Mouse (Mus musculus) spleen, adult 2 months (tissue): ENCODE measurements around the gene Olfr750. TPM values are rescaled to one million over a fixed set of nuclear protein-coding genes. Genes with fewer than 3 reads are reported as not detected.
A peak's percentile ranks its signal among the peaks of the same experiment; 100 is the strongest.

Experiments used
- DNase-seq, 2 experiments: peaks; one replicate each; pipeline versions ENCODE4 v3.0.0 to v3.0.0-alpha.2; 2012 to 2021; ENCODE audit warnings: low spot score in 2 of 2, low read depth in 1 of 2
- H3K27ac ChIP-seq: fragments of 200-500 bp; 2 replicates; pipeline ENCODE4 v1.5.1; 2012; ENCODE audit warnings: low read length, inconsistent platforms; ENCODE audit not compliant: insufficient read depth
- H3K27me3 ChIP-seq: fragments of 200-500 bp; 2 replicates; pipeline ENCODE4 v1.6.1; 2012; ENCODE audit warnings: mild to moderate bottlenecking, moderate library complexity, low read length, inconsistent platforms; ENCODE audit not compliant: control insufficient read depth, insufficient read depth
- H3K36me3 ChIP-seq: fragments of 200-500 bp; 2 replicates; pipeline ENCODE4 v1.6.1; 2012; ENCODE audit warnings: mild to moderate bottlenecking, low read length, inconsistent platforms; ENCODE audit not compliant: control insufficient read depth, insufficient read depth
- H3K4me1 ChIP-seq: fragments of 200-500 bp; 2 replicates; pipeline ENCODE4 v1.6.1; 2011; ENCODE audit warnings: inconsistent platforms; ENCODE audit not compliant: control insufficient read depth, insufficient read depth, insufficient read length
- H3K4me3 ChIP-seq: fragments of 200-500 bp; 2 replicates; pipeline ENCODE4 v1.5.1; 2011; ENCODE audit warnings: mild to moderate bottlenecking, inconsistent platforms; ENCODE audit not compliant: insufficient read depth, insufficient read length; ENCODE audit errors: extremely low read depth
- CTCF ChIP-seq: fragments of 200-500 bp; IDR thresholded peaks from 2 replicates; pipeline ENCODE4 v1.5.1; 2011; ENCODE audit warnings: mild to moderate bottlenecking, inconsistent platforms; ENCODE audit not compliant: insufficient read depth, insufficient read length, insufficient replicate concordance; ENCODE audit errors: extremely low read depth
- POLR2A ChIP-seq: fragments of 200-500 bp; IDR thresholded peaks from 2 replicates; pipeline ENCODE4 v1.6.1; 2011; ENCODE audit warnings: low read depth, low read length, inconsistent platforms
- WGBS: fragments of 180-500 bp; shearing (Covaris S2); methylation state at CpG from one replicate; pipeline ENCODE4 v1.1.7; 2018; 5-methylcytosine and 5-hydroxymethylcytosine counted together
- polyA plus RNA-seq: library from polyadenylated mRNA; depleted of rRNA; stranded (reverse); fragments of >200 nt; gene quantifications from 2 replicates; pipeline ENCODE4 v1.2.3, GENCODE M21; 2012; rRNA removed

The Olfr750 gene
- polyA plus RNA-seq, 1 experiment = not detected

DNA sequence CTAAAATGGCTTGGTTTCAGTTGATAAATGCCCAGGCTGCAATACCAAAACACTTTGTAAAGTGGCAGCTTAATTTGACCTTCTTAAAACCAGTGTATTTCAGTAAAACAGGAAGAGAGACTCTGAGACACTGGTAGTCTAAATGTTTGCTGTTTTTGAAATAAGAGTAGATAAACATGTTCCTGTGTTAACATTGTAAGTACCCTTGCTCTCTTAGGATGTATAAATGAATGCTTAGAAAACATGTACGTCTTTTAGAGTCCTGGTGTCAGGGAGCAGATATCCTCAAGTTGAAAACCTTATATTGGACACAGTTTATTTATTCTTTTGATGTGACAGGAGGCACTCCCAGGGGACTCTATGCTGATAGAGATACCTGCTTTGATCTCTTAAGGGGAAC, 39.0 kb downstream of the Olfr750 start:
- Histone ChIP-seq H3K4me3 (no peak overlapping the region), H3K27me3 (no peaks in the 10 kb centered on the region), H3K27ac (no peak overlapping the region), H3K36me3 (no peaks in the 10 kb centered on the region), H3K4me1 (no peaks in the 10 kb centered on the region)
- 48% methylated on average over 1 of the region's 1 CpGs for WGBS
- DNase-seq = no peak
- TF ChIP-seq POLR2A = no peak
- TF ChIP-seq CTCF = no peak

DNA sequence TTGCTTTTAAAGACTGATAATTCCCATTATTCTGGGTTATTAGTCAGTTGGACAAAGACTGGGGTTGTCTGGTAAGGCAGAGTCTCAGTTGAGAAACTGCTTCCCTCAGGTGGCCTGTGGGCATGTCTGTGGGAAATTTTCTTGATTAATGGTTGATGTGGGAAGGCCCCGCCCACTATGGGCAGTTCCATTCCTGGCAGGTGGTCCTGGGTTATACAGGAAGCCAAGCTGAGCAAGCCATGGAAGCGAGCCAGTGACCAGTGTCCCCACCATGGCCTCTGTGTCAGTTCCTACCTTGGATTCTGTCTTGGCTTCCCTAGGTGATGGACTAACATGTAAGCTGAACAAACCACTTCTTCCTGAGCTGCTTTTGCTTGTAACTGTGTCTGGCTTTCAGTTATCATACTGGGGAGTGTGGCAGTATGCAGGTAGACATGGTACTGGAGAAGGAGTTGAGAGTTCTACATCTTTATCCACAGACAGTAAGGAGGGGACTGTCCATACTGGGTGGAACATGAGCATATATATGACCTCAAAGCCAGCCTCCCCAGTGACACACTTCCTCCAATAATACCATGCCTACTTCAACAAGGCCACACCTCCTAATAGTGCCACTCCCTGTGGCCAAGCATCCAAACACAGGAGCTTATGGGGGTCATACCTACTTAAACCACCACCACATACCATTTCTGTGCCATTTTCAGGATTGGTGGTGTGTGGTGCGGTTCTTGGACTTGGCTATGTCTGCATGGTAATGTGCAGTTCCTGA, 46.7 kb downstream of the Olfr750 start:
- no peak for TF ChIP-seq POLR2A
- no peak for TF ChIP-seq CTCF
- H3K36me3 ChIP-seq = no peaks in the 10 kb centered on the region
- 76% methylated on average over 3 of the region's 3 CpGs for WGBS
- H3K4me3 ChIP-seq = no peak overlapping the region
- no peaks in the 10 kb centered on the region for H3K27me3 ChIP-seq
- H3K27ac ChIP-seq = no peak overlapping the region
- H3K4me1 ChIP-seq = no peaks in the 10 kb centered on the region
- no peak for DNase-seq

DNA sequence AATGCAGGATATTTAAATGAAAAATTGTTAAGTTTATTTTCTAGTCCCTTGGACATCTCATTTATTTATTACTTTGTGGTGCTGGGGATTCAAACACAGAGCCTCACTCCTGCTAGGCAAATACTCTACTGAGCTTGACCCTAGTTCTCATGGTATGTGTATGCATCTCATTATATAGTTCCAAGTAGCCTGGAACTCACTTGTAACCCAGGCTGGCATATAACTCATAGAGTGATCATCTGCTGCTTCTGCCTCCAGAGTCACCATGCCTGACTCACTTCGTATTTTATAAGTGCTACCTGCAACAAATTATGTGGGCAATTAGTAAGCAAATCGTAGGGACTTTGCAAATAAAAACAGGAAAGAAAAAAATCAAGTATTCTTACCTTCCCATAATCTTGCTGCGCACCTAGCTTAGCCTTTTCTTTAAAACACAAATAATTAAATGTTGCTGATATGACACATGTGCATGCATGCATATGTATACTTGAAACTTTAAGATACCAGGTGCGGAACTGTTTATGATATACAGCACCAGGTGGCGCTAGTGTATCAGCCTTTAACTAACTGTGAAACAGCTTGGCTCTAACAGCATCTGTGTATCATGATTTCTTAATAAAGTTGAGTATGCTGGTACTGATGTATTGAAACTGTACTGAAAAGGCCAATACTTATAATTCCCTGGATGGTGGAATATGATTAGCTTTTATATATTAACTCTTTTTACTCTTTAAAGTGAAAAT, 47.7 kb downstream of the Olfr750 start:
- Histone ChIP-seq H3K36me3 (no peaks in the 10 kb centered on the region), H3K4me1 (no peaks in the 10 kb centered on the region), H3K27me3 (no peaks in the 10 kb centered on the region), H3K4me3 (no peak overlapping the region), H3K27ac (no peak overlapping the region)
- 39% methylated on average over 5 of the region's 5 CpGs for WGBS
- TF ChIP-seq CTCF (peak; percentile 33; the same call in 1 of the 2 replicates), POLR2A (no peak)
- peak; percentile 69 to 74 for DNase-seq

DNA sequence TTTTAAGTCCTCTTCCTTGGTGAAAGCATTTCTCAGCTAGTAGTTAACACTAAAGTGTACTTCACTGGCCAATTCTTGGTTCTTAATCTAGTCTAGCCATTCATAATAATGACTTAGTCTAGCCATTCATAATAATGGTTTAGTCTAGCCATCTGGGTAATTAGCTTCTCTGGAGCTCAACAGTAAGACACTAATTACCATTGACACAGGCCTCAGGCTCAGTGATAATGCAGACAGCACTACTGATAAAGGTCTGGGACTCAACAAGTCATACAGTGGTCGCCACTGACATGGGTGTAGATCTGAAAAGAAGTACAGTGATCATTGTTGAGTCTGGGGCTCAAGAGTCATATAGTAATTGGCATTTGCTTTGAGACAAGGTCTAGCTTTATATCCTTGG, 49.4 kb downstream of the Olfr750 start:
- no peak overlapping the region for H3K4me3 ChIP-seq
- H3K4me1 ChIP-seq = no peaks in the 10 kb centered on the region
- TF ChIP-seq CTCF (no peak), POLR2A (no peak)
- H3K36me3 ChIP-seq = no peaks in the 10 kb centered on the region
- H3K27me3 ChIP-seq = no peaks in the 10 kb centered on the region
- WGBS = 79% methylated on average over 1 of the region's 1 CpGs
- H3K27ac ChIP-seq = no peak overlapping the region
- DNase-seq = no peak

DNA sequence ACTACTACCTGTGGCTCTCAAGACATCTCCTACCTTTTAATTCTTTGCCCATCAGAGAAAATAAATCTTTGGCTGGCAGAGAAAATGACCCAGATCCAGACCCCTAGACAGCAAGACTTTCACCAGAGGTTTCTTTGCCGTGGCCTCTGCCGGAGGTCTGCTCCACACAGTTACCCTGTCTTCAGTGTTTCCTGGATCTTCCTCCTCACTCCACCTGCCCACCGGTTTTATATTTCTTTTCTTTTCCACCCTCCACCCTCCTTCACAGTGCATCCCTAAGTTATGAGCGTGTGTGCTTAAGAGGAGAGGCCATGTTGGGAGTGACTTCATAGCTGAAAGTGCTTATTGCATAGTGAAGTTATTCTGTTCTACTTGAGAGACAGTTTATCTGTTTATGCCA, 50.8 kb downstream of the Olfr750 start:
- H3K4me3 ChIP-seq = no peak overlapping the region
- WGBS = 92% methylated on average over 4 of the region's 4 CpGs
- H3K4me1 ChIP-seq = no peaks in the 10 kb centered on the region
- H3K27ac ChIP-seq = no peak overlapping the region
- no peaks in the 10 kb centered on the region for H3K27me3 ChIP-seq
- no peak for TF ChIP-seq POLR2A
- no peak for DNase-seq
- H3K36me3 ChIP-seq = no peaks in the 10 kb centered on the region

DNA sequence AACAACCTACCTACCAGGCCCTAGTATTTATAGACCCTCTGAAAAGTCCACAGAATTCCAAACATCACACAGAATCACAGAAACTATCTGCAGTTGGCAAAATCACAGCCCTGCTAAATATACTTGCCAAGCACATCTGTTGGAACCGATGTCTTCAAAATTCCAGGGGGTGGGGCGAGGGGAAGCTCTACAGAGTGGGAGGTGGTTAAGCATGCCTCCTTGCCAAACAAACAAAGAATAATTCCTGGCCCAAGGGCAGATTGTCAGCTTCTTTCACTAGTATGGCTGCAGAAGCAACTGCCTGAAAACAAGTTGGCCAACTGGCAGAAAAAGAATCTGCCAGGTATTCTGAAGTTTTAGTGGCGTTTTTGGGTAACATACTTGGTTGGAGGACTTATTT, 57.0 kb downstream of the Olfr750 start:
- no peaks in the 10 kb centered on the region for H3K36me3 ChIP-seq
- TF ChIP-seq POLR2A (no peak), CTCF (no peak)
- no peaks in the 10 kb centered on the region for H3K4me1 ChIP-seq
- DNase-seq = no peak
- no peak overlapping the region for H3K27ac ChIP-seq
- 86% methylated on average over 3 of the region's 3 CpGs for WGBS
- no peaks in the 10 kb centered on the region for H3K27me3 ChIP-seq
- no peak overlapping the region for H3K4me3 ChIP-seq

Other genes starting within 250 kb of the Olfr750 start
- 37.8 and 38.4 TPM in 2 replicates for gene Tep1, start 203.9 kb downstream of the Olfr750 start, polyA plus RNA-seq
- 0.09 and 0.18 TPM in 2 replicates for gene Klhl33, start 176.9 kb downstream of the Olfr750 start, polyA plus RNA-seq
- 74.2 and 145 TPM in 2 replicates for gene Osgep, start 149.5 kb downstream of the Olfr750 start, polyA plus RNA-seq
- gene Apex1, start 149.5 kb downstream of the Olfr750 start, polyA plus RNA-seq = 22.7 and 26.8 TPM in 2 replicates
- gene Pip4p1, start 143.6 kb downstream of the Olfr750 start, polyA plus RNA-seq = 87.3 and 131 TPM in 2 replicates
- 21.4 and 27.0 TPM in 2 replicates for gene Pnp, start 143.4 kb downstream of the Olfr750 start, polyA plus RNA-seq
- 26.2 and 28.4 TPM in 2 replicates for gene Gm49342, start 129.9 kb downstream of the Olfr750 start, polyA plus RNA-seq
- gene Pnp2, start 118.4 kb downstream of the Olfr750 start, polyA plus RNA-seq = 2.7 and 3.1 TPM in 2 replicates
- not detected in 2 replicates for gene Rnase10, start 66.7 kb downstream of the Olfr750 start, polyA plus RNA-seq
- not detected in 2 replicates for gene Rnase9, start 32.6 kb downstream of the Olfr750 start, polyA plus RNA-seq
- not detected in 2 replicates for gene Rnase11, start 24.3 kb downstream of the Olfr750 start, polyA plus RNA-seq
- gene Rnase12, start 16.8 kb downstream of the Olfr750 start, polyA plus RNA-seq = 0.68 and 1.1 TPM in 2 replicates
- gene Rnase4, start 16.6 kb upstream of the Olfr750 start, polyA plus RNA-seq = 18.2 TPM in 2 replicates
- gene Ang, start 16.7 kb upstream of the Olfr750 start, polyA plus RNA-seq = 2.8 and 3.5 TPM in 2 replicates
- gene Eddm3b, start 40.0 kb upstream of the Olfr750 start, polyA plus RNA-seq = not detected in 2 replicates
- gene Rnase6, start 49.5 kb upstream of the Olfr750 start, polyA plus RNA-seq = 90.3 and 109 TPM in 2 replicates
- 1,669 and 1,717 TPM in 2 replicates for gene Rnase1, start 72.3 kb upstream of the Olfr750 start, polyA plus RNA-seq
- not detected in 2 replicates for gene Rnase2b, start 87.8 kb upstream of the Olfr750 start, polyA plus RNA-seq
- gene Ang2, start 124.7 kb upstream of the Olfr750 start, polyA plus RNA-seq = 0.09 TPM in 1 of 2 replicates, not detected in the other
- not detected in 2 replicates for gene Ear14, start 129.0 kb upstream of the Olfr750 start, polyA plus RNA-seq
- not detected in 2 replicates for gene Rnase2a, start 181.7 kb upstream of the Olfr750 start, polyA plus RNA-seq